Mouse (Mus musculus) heart, embryonic 15.5 days (tissue): ENCODE data around the gene Afap1. TPM values are rescaled to one million over a fixed set of nuclear protein-coding genes. Genes with fewer than 3 reads are reported as not detected.
A peak's percentile ranks its signal among the peaks of the same experiment; 100 is the strongest.

ENCODE experiments used
- ATAC-seq: fragments of 200-750 bp; cut with Nextera tagmentation; replicated peaks from 2 replicates; pipeline ENCODE4 v1.8.0; 2017; ENCODE audit warnings: low read depth, moderate TSS enrichment; ENCODE audit not compliant: insufficient number of reproducible peaks, insufficient read depth, low FRiP score
- H3K27ac ChIP-seq: fragments of 300-500 bp; sonication (generic); 2 replicates; pipeline ENCODE4 v1.5.1; 2015; ENCODE audit warnings: mild to moderate bottlenecking, inconsistent platforms
- H3K27me3 ChIP-seq: fragments of 300-500 bp; sonication (generic); 2 replicates; pipeline ENCODE4 v1.6.1; 2015; ENCODE audit warnings: inconsistent platforms
- H3K36me3 ChIP-seq: fragments of 300-500 bp; sonication (generic); 2 replicates; pipeline ENCODE4 v1.6.1; 2015; ENCODE audit warnings: mild to moderate bottlenecking, inconsistent platforms
- H3K4me1 ChIP-seq: fragments of 300-500 bp; sonication (generic); replicated peaks from 2 replicates; pipeline ENCODE4 v1.6.1; 2015; ENCODE audit warnings: inconsistent platforms
- H3K4me2 ChIP-seq: fragments of 300-500 bp; sonication (generic); 2 replicates; pipeline ENCODE4 v1.6.1; 2015; ENCODE audit warnings: inconsistent platforms, mild to moderate bottlenecking, moderate library complexity
- H3K4me3 ChIP-seq: fragments of 300-500 bp; sonication (generic); 2 replicates; pipeline ENCODE4 v1.5.1; 2015; ENCODE audit warnings: mild to moderate bottlenecking, inconsistent platforms
- H3K9ac ChIP-seq: fragments of 300-500 bp; sonication (generic); 2 replicates; pipeline ENCODE4 v1.6.1; 2015; ENCODE audit warnings: mild to moderate bottlenecking, inconsistent platforms
- H3K9me3 ChIP-seq: fragments of 300-500 bp; sonication (generic); replicated peaks from 2 replicates; pipeline ENCODE4 v1.6.1; 2016; ENCODE audit warnings: inconsistent platforms
- WGBS: fragments of 180-500 bp; shearing (Covaris S2); methylation state at CpG from one replicate; pipeline ENCODE4 v1.1.7; 2015; ENCODE audit warnings: mixed read lengths; 5-methylcytosine and 5-hydroxymethylcytosine counted together
- polyA plus RNA-seq: library from polyadenylated mRNA; unstranded; fragments of >200 nt; fragmentation: Nextera tagmentation; extraction: Ambion mirVana; gene quantifications from 2 replicates; pipeline ENCODE4 v1.2.1, GENCODE M21; 2015

The Afap1 gene
- 22.6 and 27.1 TPM in 2 replicates for polyA plus RNA-seq

DNA sequence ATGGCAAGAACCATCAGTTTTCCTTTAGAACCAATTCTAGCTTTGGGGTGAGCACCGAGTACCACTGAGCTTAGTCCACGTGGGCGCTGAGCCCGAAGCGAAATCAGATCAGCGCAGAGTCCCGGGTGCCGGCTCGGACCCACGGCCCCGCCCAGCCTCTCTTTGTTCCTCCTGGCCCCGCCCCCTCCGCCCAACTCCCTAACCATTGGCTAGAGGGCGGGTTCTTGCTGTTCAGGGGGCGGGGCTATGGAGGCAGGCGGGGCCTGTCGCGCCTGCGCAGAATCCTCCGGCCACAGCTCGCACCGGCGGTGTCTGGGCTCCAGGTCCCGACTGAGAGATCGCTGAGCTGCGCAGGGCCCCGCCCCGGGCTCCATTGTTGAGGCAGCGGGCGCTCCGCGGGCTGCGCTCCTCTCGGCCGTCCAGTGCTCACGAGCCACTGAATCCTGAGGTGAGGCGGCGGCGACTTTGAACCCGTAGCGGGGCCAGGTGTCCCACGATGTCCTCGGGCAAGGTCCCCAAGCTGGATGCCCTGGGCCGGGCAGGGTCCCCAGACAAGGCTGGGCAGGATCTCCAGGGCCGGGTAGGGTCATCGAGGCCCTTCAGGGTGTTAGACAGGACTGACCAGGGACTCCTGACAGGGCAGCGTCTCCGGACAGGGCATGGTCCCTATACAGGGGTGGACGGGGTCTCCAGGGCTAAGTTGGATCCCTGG lies at the start of gene Afap1:
Gene Afap1 (plus strand): TSS at position 227 of the 712 bp plus-strand sequence.
- ATAC-seq: peak; percentile 92
- Histone ChIP-seq H3K27ac (peak within 1 kb of the TSS; percentile 87), H3K4me3 (peak within 1 kb of the TSS; percentile 91), H3K9me3 (no peaks in the 10 kb centered on the region), H3K27me3 (no peaks in the 10 kb centered on the region), H3K4me1 (peaks cover 42% of the 10 kb centered on the region), H3K36me3 (no peaks in the 10 kb centered on the region), H3K4me2 (peak within 1 kb of the TSS; percentile 92), H3K9ac (peak within 1 kb of the TSS; percentile 97)
- WGBS: under 1% methylated on average over 49 of the region's 49 CpGs

DNA sequence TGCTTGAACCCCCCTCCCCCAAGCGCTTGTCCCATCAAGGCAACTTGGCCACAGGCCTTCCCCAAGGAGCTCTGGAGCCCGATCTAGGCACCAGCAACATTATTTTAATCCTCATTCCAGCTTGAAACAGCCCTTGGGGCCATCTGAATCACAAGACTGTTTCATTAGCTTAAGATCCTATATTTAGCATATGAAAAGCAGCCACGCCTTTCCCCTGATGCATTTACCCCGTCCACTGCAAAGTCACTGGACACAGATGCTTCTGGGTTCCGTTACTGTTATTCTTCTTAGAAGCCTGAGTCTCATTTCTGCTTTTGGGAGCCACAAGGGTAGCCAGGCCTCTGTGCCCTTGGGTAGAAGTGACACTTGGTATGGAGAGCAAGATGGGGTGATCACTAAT lies 41.6 kb upstream of the Afap1 start:
- 53% methylated on average over 5 of the region's 5 CpGs for WGBS

DNA sequence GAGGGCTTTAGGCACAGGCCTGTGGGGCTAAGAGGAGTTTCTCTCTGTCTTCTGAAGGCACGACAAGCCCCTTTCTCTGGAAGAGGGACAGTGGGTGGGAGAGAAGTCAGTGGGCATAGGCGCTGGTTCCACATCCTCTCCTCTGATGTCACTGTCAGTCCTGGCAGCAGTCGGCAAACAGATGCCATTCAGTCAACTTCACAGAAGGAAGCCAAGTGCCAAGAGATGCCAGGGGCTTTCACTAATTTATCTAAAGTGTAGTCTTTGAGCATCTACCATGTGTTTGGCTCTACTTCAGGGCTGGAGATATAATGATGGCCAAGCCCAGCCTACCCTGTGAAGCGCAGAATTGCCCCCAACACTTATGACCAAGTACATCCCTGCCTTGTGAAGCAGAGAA lies 39.7 kb upstream of the Afap1 start:
- no peaks in the 10 kb centered on the region for H3K36me3 ChIP-seq
- no peak overlapping the region for H3K4me3 ChIP-seq
- H3K27ac ChIP-seq: no peak overlapping the region
- H3K4me1 ChIP-seq: peaks cover 14% of the 10 kb centered on the region
- H3K9me3 ChIP-seq: no peaks in the 10 kb centered on the region
- H3K9ac ChIP-seq: no peak overlapping the region
- peaks cover 2% of the 10 kb centered on the region; the same call in 1 of the 2 replicates for H3K27me3 ChIP-seq
- no peak overlapping the region for H3K4me2 ChIP-seq
- ATAC-seq: no peak
- 83% methylated on average over 4 of the region's 4 CpGs for WGBS

More for the DNA sequence above, 41.6 kb upstream of the Afap1 start:
- H3K27me3 ChIP-seq: peaks cover 5% of the 10 kb centered on the region; the same call in 1 of the 2 replicates
- no peak overlapping the region for H3K9ac ChIP-seq
- peaks cover 14% of the 10 kb centered on the region for H3K4me1 ChIP-seq
- H3K4me3 ChIP-seq: no peak overlapping the region
- H3K36me3 ChIP-seq: no peaks in the 10 kb centered on the region
- no peak overlapping the region for H3K4me2 ChIP-seq
- ATAC-seq: no peak
- H3K9me3 ChIP-seq: no peaks in the 10 kb centered on the region
- H3K27ac ChIP-seq: no peak overlapping the region

DNA sequence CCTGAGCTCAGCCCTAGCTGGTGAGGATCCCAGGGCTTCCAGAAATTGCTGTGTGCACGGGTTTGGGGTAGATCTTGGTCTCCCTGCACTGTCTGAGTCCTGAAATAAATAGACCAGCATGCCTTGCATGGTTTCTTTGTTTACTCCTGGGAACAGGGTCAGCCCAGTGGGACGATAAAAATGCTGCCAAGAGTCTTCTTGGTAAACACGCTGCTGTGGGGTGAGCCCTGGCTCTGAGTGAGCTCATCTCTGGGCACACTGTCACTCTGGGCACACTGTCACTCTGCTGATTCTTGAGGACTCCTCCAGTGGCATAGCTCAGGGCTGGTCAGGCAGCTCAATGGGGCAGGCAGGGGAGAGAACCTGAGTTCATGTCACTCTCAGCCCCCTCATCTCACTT lies 36.9 kb upstream of the Afap1 start:
- Histone ChIP-seq H3K9me3 (no peaks in the 10 kb centered on the region), H3K4me1 (peaks cover 7% of the 10 kb centered on the region), H3K4me3 (no peak overlapping the region), H3K4me2 (no peak overlapping the region), H3K27ac (no peak overlapping the region), H3K9ac (no peak overlapping the region), H3K27me3 (peaks cover 10% of the 10 kb centered on the region; the same call in 1 of the 2 replicates), H3K36me3 (no peaks in the 10 kb centered on the region)
- 41% methylated on average over 3 of the region's 3 CpGs for WGBS
- no peak for ATAC-seq

DNA sequence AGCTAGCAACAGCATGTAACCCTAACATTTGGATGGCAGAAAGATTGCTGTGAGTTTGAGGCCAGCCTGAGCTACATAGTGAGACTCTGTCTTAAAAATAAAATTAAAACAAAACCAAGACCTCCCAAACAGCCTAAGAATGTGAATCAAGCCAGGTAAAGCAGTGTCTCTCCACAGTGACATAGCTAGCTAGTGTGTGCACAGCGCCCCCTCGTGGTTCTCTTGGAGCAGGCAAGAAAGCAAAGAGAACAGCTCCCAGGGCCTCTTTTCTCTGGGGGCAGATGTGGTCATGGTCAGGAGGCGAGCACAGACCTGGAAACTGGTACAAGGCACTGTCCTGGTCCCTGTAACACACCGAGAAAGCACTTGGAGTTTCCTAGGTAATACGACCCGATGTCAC lies 35.0 kb upstream of the Afap1 start:
- Histone ChIP-seq H3K4me2 (no peak overlapping the region), H3K36me3 (no peaks in the 10 kb centered on the region), H3K9ac (no peak overlapping the region), H3K27ac (no peak overlapping the region), H3K27me3 (peaks cover 12% of the 10 kb centered on the region; the same call in 1 of the 2 replicates), H3K4me1 (0 out of 2 replicates have a peak, but pooled peaks cover 2% of the 10 kb centered on the region), H3K4me3 (no peak overlapping the region), H3K9me3 (no peaks in the 10 kb centered on the region)
- ATAC-seq: no peak
- 26% methylated on average over 6 of the region's 6 CpGs for WGBS

DNA sequence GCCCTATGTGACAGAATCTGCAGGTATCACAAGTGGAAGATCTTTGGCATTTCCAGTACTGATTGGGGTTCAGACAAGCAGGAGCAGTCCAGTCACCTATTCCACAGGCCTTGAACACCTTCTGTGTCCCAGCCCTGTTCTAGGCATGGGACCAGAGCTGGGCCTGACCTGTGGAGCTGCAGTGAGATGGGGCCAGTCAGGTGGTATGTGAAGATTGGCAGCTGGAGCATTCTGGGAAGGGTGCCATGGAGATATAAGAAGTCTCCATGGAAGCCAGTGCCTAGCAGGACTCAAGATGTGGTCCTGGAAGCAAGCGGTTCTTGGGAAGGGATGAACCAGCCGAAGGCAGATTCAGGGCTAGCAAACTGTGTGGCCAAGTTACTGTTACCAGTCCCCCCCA lies 31.7 kb upstream of the Afap1 start:
- 94% methylated on average over 2 of the region's 2 CpGs for WGBS
- H3K4me1 ChIP-seq: no peaks in the 10 kb centered on the region
- H3K9ac ChIP-seq: no peak overlapping the region
- H3K4me3 ChIP-seq: no peak overlapping the region
- ATAC-seq: no peak
- no peaks in the 10 kb centered on the region for H3K9me3 ChIP-seq
- H3K27me3 ChIP-seq: peaks cover 17% of the 10 kb centered on the region
- H3K4me2 ChIP-seq: no peak overlapping the region
- H3K36me3 ChIP-seq: no peaks in the 10 kb centered on the region
- no peak overlapping the region for H3K27ac ChIP-seq

DNA sequence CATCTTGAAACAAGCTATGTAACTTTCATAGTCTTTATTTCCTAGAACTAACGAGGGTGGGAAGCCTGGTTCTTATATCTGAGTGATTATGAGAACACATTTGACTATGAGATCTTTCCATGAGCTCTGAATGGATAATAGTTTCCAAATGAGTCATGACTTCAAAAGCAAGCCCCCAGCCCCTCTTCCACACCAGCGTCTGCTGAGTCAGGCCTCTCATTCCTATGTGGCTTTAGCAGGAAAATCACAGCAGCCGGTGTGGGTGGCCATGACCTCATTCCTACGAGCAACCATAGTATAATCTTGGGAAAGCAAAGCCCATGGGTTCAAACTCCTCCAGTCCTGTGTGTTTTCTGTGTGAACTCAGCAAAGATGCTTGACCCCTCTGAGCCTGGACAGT lies 23.1 kb upstream of the Afap1 start:
- ATAC-seq: no peak
- H3K27me3 ChIP-seq: no peaks in the 10 kb centered on the region
- 61% methylated on average over 4 of the region's 4 CpGs for WGBS
- H3K36me3 ChIP-seq: no peaks in the 10 kb centered on the region
- peaks cover 20% of the 10 kb centered on the region for H3K4me1 ChIP-seq
- no peak overlapping the region for H3K4me3 ChIP-seq
- no peaks in the 10 kb centered on the region for H3K9me3 ChIP-seq
- H3K27ac ChIP-seq: no peak overlapping the region
- H3K9ac ChIP-seq: no peak overlapping the region
- H3K4me2 ChIP-seq: no peak overlapping the region

DNA sequence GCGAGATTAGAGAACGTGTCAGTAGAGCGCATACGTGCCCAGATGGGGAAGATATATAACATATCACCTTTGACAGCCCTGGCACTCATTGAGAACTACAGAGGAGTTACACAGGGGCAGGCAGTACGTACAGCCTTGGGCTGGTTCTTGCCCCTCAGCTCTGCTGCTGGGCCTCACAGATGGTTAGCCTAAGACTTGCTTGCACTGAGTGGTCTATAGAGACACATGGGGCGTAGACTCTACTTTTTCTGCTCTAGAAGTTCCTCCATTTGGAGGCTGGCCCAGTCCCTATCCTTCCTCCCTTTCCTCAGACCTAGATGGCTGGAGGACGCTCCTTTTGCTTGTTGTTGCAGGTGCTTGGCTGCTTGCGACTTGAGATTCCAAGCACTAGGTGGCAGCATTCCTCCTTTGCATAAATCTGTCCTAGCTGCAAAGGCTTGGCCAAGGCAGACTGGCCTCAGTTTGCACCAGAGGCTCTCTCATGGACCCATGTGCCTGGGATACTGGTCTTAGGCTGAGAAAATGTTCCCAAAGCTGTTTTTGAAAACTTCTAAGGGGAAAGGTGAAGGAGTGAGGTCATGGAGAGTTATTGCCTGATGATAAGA lies 22.6 kb upstream of the Afap1 start:
- Histone ChIP-seq H3K9me3 (no peaks in the 10 kb centered on the region), H3K27ac (no peak overlapping the region), H3K9ac (no peak overlapping the region), H3K4me1 (peaks cover 22% of the 10 kb centered on the region), H3K36me3 (no peaks in the 10 kb centered on the region), H3K4me2 (no peak overlapping the region), H3K4me3 (no peak overlapping the region), H3K27me3 (no peaks in the 10 kb centered on the region)
- WGBS: 56% methylated on average over 8 of the region's 8 CpGs
- ATAC-seq: 0 out of 2 replicates have a peak, but pooled peaks have one; percentile 40

DNA sequence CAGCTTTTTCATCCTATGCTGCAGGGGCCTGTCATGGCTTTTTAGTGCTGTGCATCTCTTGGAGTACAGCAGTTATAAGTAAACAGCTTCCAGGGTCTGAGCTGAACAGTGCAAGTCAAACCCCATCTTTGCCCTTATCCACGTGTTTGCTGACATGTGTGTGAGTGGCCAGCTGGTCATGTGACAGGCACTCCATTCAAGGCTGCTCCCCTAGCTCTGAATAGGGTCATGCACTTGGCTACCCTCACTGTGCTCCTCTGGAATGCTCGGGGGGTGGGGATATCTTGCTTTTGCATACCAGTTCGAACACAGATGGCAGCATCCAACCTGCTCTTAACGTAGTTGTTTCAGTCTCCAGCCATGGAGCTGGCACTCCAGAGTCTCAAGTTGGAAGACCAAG lies 19.7 kb upstream of the Afap1 start:
- H3K4me2 ChIP-seq: no peak overlapping the region
- H3K36me3 ChIP-seq: no peaks in the 10 kb centered on the region
- no peak overlapping the region for H3K4me3 ChIP-seq
- peaks cover 29% of the 10 kb centered on the region for H3K4me1 ChIP-seq
- no peaks in the 10 kb centered on the region for H3K9me3 ChIP-seq
- ATAC-seq: peak; percentile 41; the same call in 1 of the 2 replicates
- H3K27me3 ChIP-seq: no peaks in the 10 kb centered on the region
- WGBS: 22% methylated on average over 4 of the region's 4 CpGs
- no peak overlapping the region for H3K9ac ChIP-seq
- H3K27ac ChIP-seq: no peak overlapping the region

DNA sequence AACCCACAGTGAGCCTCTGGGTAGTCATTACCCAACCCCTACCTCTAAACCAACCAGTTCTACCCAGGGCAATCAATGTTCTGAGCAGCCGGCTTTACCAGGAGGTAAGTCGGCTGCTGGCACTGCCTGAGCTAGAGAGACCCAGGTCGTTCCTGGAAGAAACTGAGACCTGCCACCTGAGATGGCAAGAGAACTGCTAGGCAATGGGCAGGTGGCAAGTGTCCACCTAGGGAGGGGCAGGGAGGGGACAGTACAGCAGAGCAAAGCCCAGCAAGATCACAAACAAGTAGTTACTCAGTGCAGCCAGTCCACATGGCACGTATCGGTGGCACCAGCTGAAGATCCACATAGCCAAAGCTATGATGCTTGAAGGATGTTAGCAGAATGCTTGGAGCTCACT lies 16.9 kb upstream of the Afap1 start:
- no peak for ATAC-seq
- H3K9ac ChIP-seq: no peak overlapping the region
- H3K4me1 ChIP-seq: peaks cover 38% of the 10 kb centered on the region
- H3K27ac ChIP-seq: no peak overlapping the region
- H3K9me3 ChIP-seq: no peaks in the 10 kb centered on the region
- no peaks in the 10 kb centered on the region for H3K36me3 ChIP-seq
- H3K4me2 ChIP-seq: no peak overlapping the region
- 84% methylated on average over 5 of the region's 5 CpGs for WGBS
- H3K27me3 ChIP-seq: no peaks in the 10 kb centered on the region
- no peak overlapping the region for H3K4me3 ChIP-seq

DNA sequence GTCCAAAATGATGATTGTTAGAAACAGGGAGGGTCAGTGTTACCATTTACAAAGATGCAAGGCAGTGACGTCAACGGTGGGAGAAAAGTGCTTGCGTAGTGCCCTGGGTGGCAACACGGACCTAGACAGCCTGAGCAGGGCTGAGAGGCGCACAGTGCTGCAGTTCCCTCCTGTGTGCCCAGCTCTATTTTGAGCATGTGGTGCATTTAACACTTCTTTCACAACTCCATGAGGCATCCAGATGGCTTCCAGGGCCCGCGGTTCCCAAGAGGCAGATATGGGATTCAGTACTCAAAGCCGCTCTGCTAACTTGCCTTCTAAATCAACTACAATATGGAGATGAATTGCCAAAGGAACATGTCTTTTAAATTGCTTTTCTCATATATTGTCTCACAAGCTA lies 13.9 kb upstream of the Afap1 start:
- 62% methylated on average over 8 of the region's 8 CpGs for WGBS
- Histone ChIP-seq H3K9me3 (no peaks in the 10 kb centered on the region), H3K4me1 (peaks cover 27% of the 10 kb centered on the region), H3K27me3 (no peaks in the 10 kb centered on the region), H3K4me2 (no peak overlapping the region), H3K9ac (no peak overlapping the region), H3K4me3 (no peak overlapping the region), H3K36me3 (no peaks in the 10 kb centered on the region), H3K27ac (no peak overlapping the region)
- ATAC-seq: no peak

DNA sequence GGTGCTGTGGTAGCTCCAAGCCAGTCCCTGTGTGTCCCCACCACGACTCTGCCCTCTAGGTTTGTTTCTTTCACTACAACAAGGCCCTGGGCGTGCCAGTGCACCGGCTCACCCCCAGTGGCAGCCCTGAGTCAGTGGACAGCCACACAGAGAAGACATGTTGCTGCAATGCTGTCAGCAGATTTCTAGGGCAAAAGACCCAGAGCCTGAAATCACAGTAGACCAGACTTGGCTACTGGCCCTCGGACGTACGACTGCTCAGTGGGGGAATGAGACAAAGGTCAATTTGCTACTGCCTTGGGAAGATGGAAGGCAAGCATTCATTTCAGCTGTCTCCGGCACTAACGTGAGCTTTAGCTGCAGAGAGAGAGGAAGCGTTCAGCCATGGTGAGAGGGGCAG lies 10.7 kb upstream of the Afap1 start:
- Histone ChIP-seq H3K27me3 (no peaks in the 10 kb centered on the region), H3K4me3 (no peak overlapping the region), H3K9ac (no peak overlapping the region), H3K4me1 (peaks cover 18% of the 10 kb centered on the region), H3K9me3 (no peaks in the 10 kb centered on the region), H3K4me2 (no peak overlapping the region), H3K27ac (no peak overlapping the region), H3K36me3 (no peaks in the 10 kb centered on the region)
- ATAC-seq: no peak
- WGBS: 50% methylated on average over 9 of the region's 9 CpGs
